Mouse (Mus musculus): ENCODE results near the gene Clcn1. TPM values are rescaled to one million over a fixed set of nuclear protein-coding genes. Genes with fewer than 3 reads are reported as not detected.

The Clcn1 gene
- polyA plus RNA-seq, 1 experiment from 2014 or later, result 2.0 TPM

GRCm38 (mm10) chr6:42362497-42362896 is 76.0 kb downstream of the Clcn1 start:
- H3K9ac ChIP-seq (ENCODE audit: low read length), result no peak overlapping the region
- no peaks in the 10 kb centered on the region for H3K27me3 ChIP-seq (ENCODE audit: control insufficient read depth, insufficient read depth, low read length)
- no peaks in the 10 kb centered on the region for H3K9me3 ChIP-seq (ENCODE audit: control insufficient read depth, low read length)
- H3K4me3 ChIP-seq (ENCODE audit: low read depth, low read length), result no peak overlapping the region
- WGBS, result 88% methylated on average over 1 of the region's 1 CpGs
- H3K4me2 ChIP-seq (ENCODE audit: low read depth, low read length, severe bottlenecking), result no peak overlapping the region
- peaks cover 2% of the 10 kb centered on the region; the same call in 1 of the 2 replicates for H3K36me3 ChIP-seq (ENCODE audit: control insufficient read depth, insufficient read depth, low read length)
- no peak overlapping the region for H3K27ac ChIP-seq (ENCODE audit: low read depth, low read length)
- DNase-seq (ENCODE audit: low spot score) (no peak), ATAC-seq (replicated peaks; ENCODE audit: low FRiP score) (no peak)
- H3K4me1 ChIP-seq (replicated peaks; ENCODE audit: control insufficient read depth, insufficient read depth, low read length), result no peaks in the 10 kb centered on the region

- Histone ChIP-seq H3K9me3 (ENCODE audit: control insufficient read depth, low read length) (no peaks in the 10 kb centered on the region), H3K4me3 (ENCODE audit: low read depth, low read length) (no peak overlapping the region), H3K9ac (ENCODE audit: low read length) (no peak overlapping the region), H3K27ac (ENCODE audit: low read depth, low read length) (no peak overlapping the region), H3K4me1 (replicated peaks; ENCODE audit: control insufficient read depth, insufficient read depth, low read length) (no peaks in the 10 kb centered on the region), H3K36me3 (ENCODE audit: control insufficient read depth, insufficient read depth, low read length) (peaks cover under 1% of the 10 kb centered on the region; the same call in 1 of the 2 replicates), H3K4me2 (ENCODE audit: low read depth, low read length, severe bottlenecking) (no peak overlapping the region), H3K27me3 (ENCODE audit: control insufficient read depth, insufficient read depth, low read length) (no peaks in the 10 kb centered on the region)
- DNase-seq (ENCODE audit: low spot score), result no peak
- 57% methylated on average over 3 of the region's 3 CpGs for whole genome bisulfite sequencing
- ATAC-seq (replicated peaks; ENCODE audit: low FRiP score), result no peak
Measured at GRCm38 (mm10) chr6:42362974-42363373, 76.5 kb downstream of the Clcn1 start.

- H3K36me3 ChIP-seq (ENCODE audit: control insufficient read depth, insufficient read depth, low read length), result no peaks in the 10 kb centered on the region; the same call in 1 of the 2 replicates
- no peaks in the 10 kb centered on the region for H3K4me1 ChIP-seq (replicated peaks; ENCODE audit: control insufficient read depth, insufficient read depth, low read length)
- H3K27me3 ChIP-seq (ENCODE audit: control insufficient read depth, insufficient read depth, low read length), result no peaks in the 10 kb centered on the region
- no peak overlapping the region for H3K27ac ChIP-seq (ENCODE audit: low read depth, low read length)
- H3K4me3 ChIP-seq (ENCODE audit: low read depth, low read length), result no peak overlapping the region
- 84% methylated on average over 4 of the region's 4 CpGs for WGBS
- H3K9ac ChIP-seq (ENCODE audit: low read length), result no peak overlapping the region
- ATAC-seq (replicated peaks; ENCODE audit: low FRiP score) (no peak), DNase-seq (ENCODE audit: low spot score) (no peak)
- H3K9me3 ChIP-seq (ENCODE audit: control insufficient read depth, low read length), result no peaks in the 10 kb centered on the region
- no peak overlapping the region for H3K4me2 ChIP-seq (ENCODE audit: low read depth, low read length, severe bottlenecking)
Measured at GRCm38 (mm10) chr6:42364066-42364465, 77.6 kb downstream of the Clcn1 start.

DNA sequence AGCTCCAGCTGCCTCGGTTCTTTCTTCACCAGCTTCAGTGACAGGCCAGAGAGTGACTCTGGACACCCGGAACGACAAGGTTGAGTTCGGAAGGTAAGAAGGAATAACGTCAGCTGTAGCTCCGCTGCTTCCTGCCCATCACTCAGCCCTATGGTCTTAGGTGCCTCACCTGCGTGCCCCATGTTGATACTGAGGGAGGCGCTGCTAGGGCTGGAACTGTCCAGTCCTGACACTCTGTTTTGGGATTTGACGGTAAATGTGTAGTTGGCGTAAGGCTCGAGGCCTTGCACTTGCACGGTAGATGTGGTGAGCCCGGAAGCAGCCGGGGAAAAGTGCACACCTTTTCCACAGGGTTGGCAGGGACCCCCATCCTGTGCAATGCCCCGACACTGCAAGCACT is 78.1 kb downstream of the Clcn1 start:
- no peaks in the 10 kb centered on the region for H3K27me3 ChIP-seq (ENCODE audit: control insufficient read depth, insufficient read depth, low read length)
- H3K4me3 ChIP-seq (ENCODE audit: low read depth, low read length), result no peak overlapping the region
- no peaks in the 10 kb centered on the region for H3K4me1 ChIP-seq (replicated peaks; ENCODE audit: control insufficient read depth, insufficient read depth, low read length)
- ATAC-seq (replicated peaks; ENCODE audit: low FRiP score) (no peak), DNase-seq (ENCODE audit: low spot score) (no peak)
- no peak overlapping the region for H3K9ac ChIP-seq (ENCODE audit: low read length)
- no peaks in the 10 kb centered on the region; the same call in 1 of the 2 replicates for H3K36me3 ChIP-seq (ENCODE audit: control insufficient read depth, insufficient read depth, low read length)
- no peak overlapping the region for H3K4me2 ChIP-seq (ENCODE audit: low read depth, low read length, severe bottlenecking)
- no peak overlapping the region for H3K27ac ChIP-seq (ENCODE audit: low read depth, low read length)
- WGBS, result 91% methylated on average over 15 of the region's 15 CpGs
- H3K9me3 ChIP-seq (ENCODE audit: control insufficient read depth, low read length), result no peaks in the 10 kb centered on the region

DNA sequence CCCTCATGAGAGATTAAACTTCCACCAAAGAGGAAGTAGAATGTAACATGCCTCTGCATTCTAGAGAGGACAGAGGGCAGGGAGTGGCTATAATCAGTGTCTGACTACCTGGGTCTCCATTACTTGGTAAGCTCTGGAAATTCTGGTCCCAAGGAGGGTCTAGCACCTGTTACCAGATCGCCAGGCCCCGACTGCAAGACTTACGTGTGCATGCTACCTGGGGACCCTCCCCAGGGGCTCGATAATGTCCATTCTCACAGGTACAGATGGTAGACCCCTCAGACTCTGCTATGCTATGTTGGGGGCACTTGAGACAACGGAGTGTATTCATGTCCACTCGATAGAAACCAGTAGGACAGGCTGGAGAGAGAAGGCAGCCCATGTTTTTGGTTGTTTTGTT is 78.7 kb downstream of the Clcn1 start:
- DNase-seq (ENCODE audit: low spot score) (no peak), ATAC-seq (replicated peaks; ENCODE audit: low FRiP score) (no peak)
- Histone ChIP-seq H3K27me3 (ENCODE audit: control insufficient read depth, insufficient read depth, low read length) (no peaks in the 10 kb centered on the region), H3K4me1 (replicated peaks; ENCODE audit: control insufficient read depth, insufficient read depth, low read length) (no peaks in the 10 kb centered on the region; the same call in 1 of the 2 replicates), H3K9ac (ENCODE audit: low read length) (no peak overlapping the region), H3K4me2 (ENCODE audit: low read depth, low read length, severe bottlenecking) (no peak overlapping the region), H3K27ac (ENCODE audit: low read depth, low read length) (no peak overlapping the region), H3K36me3 (ENCODE audit: control insufficient read depth, insufficient read depth, low read length) (no peaks in the 10 kb centered on the region), H3K4me3 (ENCODE audit: low read depth, low read length) (no peak overlapping the region), H3K9me3 (ENCODE audit: control insufficient read depth, low read length) (no peaks in the 10 kb centered on the region)
- WGBS, result 94% methylated on average over 6 of the region's 6 CpGs

Other genes starting within 250 kb of the Clcn1 start
- gene Sva, start 248.3 kb upstream of the Clcn1 start, polyA plus RNA-seq (2014; fragmentation: Nextera tagmentation; extraction: Ambion mirVana), result not detected in 2 replicates
- gene Tas2r139, start 145.7 kb upstream of the Clcn1 start, polyA plus RNA-seq (2014; fragmentation: Nextera tagmentation; extraction: Ambion mirVana), result not detected in 2 replicates
- not detected in 2 replicates for gene Tas2r144, start 71.4 kb upstream of the Clcn1 start, polyA plus RNA-seq (2014; fragmentation: Nextera tagmentation; extraction: Ambion mirVana)
- gene Gstk1, start 40.8 kb upstream of the Clcn1 start, polyA plus RNA-seq (2014; fragmentation: Nextera tagmentation; extraction: Ambion mirVana), result 15.2 and 18.4 TPM in 2 replicates
- 0.55 TPM in 1 of 2 replicates, not detected in the other for gene Tmem139, start 24.7 kb upstream of the Clcn1 start, polyA plus RNA-seq (2014; fragmentation: Nextera tagmentation; extraction: Ambion mirVana)
- 75.6 and 77.5 TPM in 2 replicates for gene Casp2, start 21.7 kb upstream of the Clcn1 start, polyA plus RNA-seq (2014; fragmentation: Nextera tagmentation; extraction: Ambion mirVana)
- 2.8 and 3.0 TPM in 2 replicates for gene Fam131b, start 38.0 kb downstream of the Clcn1 start, polyA plus RNA-seq (2014; fragmentation: Nextera tagmentation; extraction: Ambion mirVana)
- gene Zyx, start 62.9 kb downstream of the Clcn1 start, polyA plus RNA-seq (2014; fragmentation: Nextera tagmentation; extraction: Ambion mirVana), result 86.1 and 90.0 TPM in 2 replicates
- 0.24 and 0.27 TPM in 2 replicates for gene Epha1, start 86.6 kb downstream of the Clcn1 start, polyA plus RNA-seq (2014; fragmentation: Nextera tagmentation; extraction: Ambion mirVana)
- not detected in 2 replicates for gene Tas2r143, start 113.6 kb downstream of the Clcn1 start, polyA plus RNA-seq (2014; fragmentation: Nextera tagmentation; extraction: Ambion mirVana)
- gene Tas2r135, start 118.7 kb downstream of the Clcn1 start, polyA plus RNA-seq (2014; fragmentation: Nextera tagmentation; extraction: Ambion mirVana), result not detected in 2 replicates
- not detected in 2 replicates for gene Tas2r126, start 147.8 kb downstream of the Clcn1 start, polyA plus RNA-seq (2014; fragmentation: Nextera tagmentation; extraction: Ambion mirVana)
- not detected in 2 replicates for gene Olfr458, start 178.5 kb downstream of the Clcn1 start, polyA plus RNA-seq (2014; fragmentation: Nextera tagmentation; extraction: Ambion mirVana)
- gene Olfr457, start 189.7 kb downstream of the Clcn1 start, polyA plus RNA-seq (2014; fragmentation: Nextera tagmentation; extraction: Ambion mirVana), result not detected in 2 replicates
- not detected in 2 replicates for gene Olfr456, start 200.5 kb downstream of the Clcn1 start, polyA plus RNA-seq (2014; fragmentation: Nextera tagmentation; extraction: Ambion mirVana)